7 mouse cellular contexts compared by ENCODE assay signal in genomic region chr10:31742443-31743057, GRCm38 (mm10).
DNase-seq lines count a peak whose midpoint lies in the region; ATAC-seq lines count a peak whose summit lies in the region.

No protein-coding gene starts in this region.

- H3K36me3 ChIP-seq in forebrain, embryonic 15.5 days = no peaks in the 10 kb centered on the region

- no peak overlapping the region for H3K4me3 ChIP-seq in forebrain, embryonic 15.5 days

- DNase-seq in adipocyte (ENCODE audit: low spot score) = peak; percentile 73
- peak; percentile 15 for DNase-seq in cerebellum, adult 11-12 months
- DNase-seq in induced T-regulatory cell, adult 2 months (ENCODE audit: low read depth) = peak; percentile 13
- peak; percentile 67 to 77 for DNase-seq in left cerebral cortex, adult 18-20 months (ENCODE audit: low spot score in 2 of 2)
- DNase-seq in right cerebral cortex, postnatal 4 days = peak; percentile 71

- 24% methylated on average over 5 of the region's 5 CpGs for WGBS in forebrain, embryonic 15.5 days

- H3K9ac ChIP-seq in forebrain, embryonic 15.5 days (replicated peaks) = no peak overlapping the region

- no peaks in the 10 kb centered on the region for H3K27me3 ChIP-seq in forebrain, embryonic 15.5 days

- H3K4me1 ChIP-seq in forebrain, embryonic 15.5 days = no peaks in the 10 kb centered on the region

- H3K9me3 ChIP-seq in forebrain, embryonic 15.5 days = no peaks in the 10 kb centered on the region

- H3K4me2 ChIP-seq in forebrain, embryonic 15.5 days (replicated peaks) = no peak overlapping the region

- peak; percentile 85 for ATAC-seq in forebrain, embryonic 15.5 days (replicated peaks)
- peak; percentile 86 for ATAC-seq in megakaryocyte, adult 5-6 weeks (ENCODE audit: poor library complexity, severe bottlenecking)

- no peak overlapping the region for H3K27ac ChIP-seq in forebrain, embryonic 15.5 days (replicated peaks)

Comparison
In these comparisons a context has a peak if more than half of its experiments do, and no peak if none do; other contexts are left out.
1. DNase-seq: peak in every context shown above with its lines; median percentile 73 in adipocyte; 72 in left cerebral cortex, adult 18-20 months; 71 in right cerebral cortex, postnatal 4 days; 15 in cerebellum, adult 11-12 months; 13 in induced T-regulatory cell, adult 2 months.